Mouse (Mus musculus): ENCODE measurements around the gene Fbp2. TPM values are rescaled to one million over a fixed set of nuclear protein-coding genes. Genes with fewer than 3 reads are reported as not detected.

Gene Fbp2
- total and polyA plus RNA-seq, 3 experiments = 0.13 to 0.16 TPM; not detected in 1

- peaks cover 0 to 15% of the 10 kb centered on the region in 2 experiments; a peak in 2 of 4 replicates for H3K4me1 ChIP-seq (ENCODE audit: control insufficient read depth in 1 of 2, insufficient read depth in 2 of 2)
- dilution Hi-C loops (cut with MboI; ENCODE audit: extremely low pct_ligation_motif_present, extremely low pct_unique_long_range_greater_than_20kb, low sequenced_read_pairs) (no loop called here), in situ Hi-C loops (cut with MboI; ENCODE audit: low pct_ligation_motif_present, low pct_unique_long_range_greater_than_20kb, low sequenced_read_pairs) (no loop called here)
- no peaks in the 10 kb centered on the region for H3K27me3 ChIP-seq (replicated peaks)
- H3K4me3 ChIP-seq (replicated peaks in 1 of 3; ENCODE audit: low read depth in 2 of 3, low read length in 2 of 3, poor library complexity in 1 of 3) = no peak overlapping the region
- no peaks in the 10 kb centered on the region for H3K79me2 ChIP-seq (replicated peaks; ENCODE audit: control insufficient read depth, extremely low read depth, insufficient read depth, poor library complexity, severe bottlenecking)
- H3K9me3 ChIP-seq (replicated peaks; ENCODE audit: low read length) = no peaks in the 10 kb centered on the region
- no peak for DNase-seq (ENCODE audit: extremely low read depth)
- no peaks in the 10 kb centered on the region for H3K36me3 ChIP-seq (replicated peaks in 1 of 2; ENCODE audit: control insufficient read depth in 1 of 2, insufficient read depth in 1 of 2, low read length in 1 of 2)
- TF ChIP-seq MAX (IDR thresholded peaks at IDR 0.05; ENCODE audit: low read length) = no peak
- no peak for TF ChIP-seq E2F4 (IDR thresholded peaks at IDR 0.05; ENCODE audit: insufficient replicate concordance, low read depth, low read length)
- H3K9ac ChIP-seq (ENCODE audit: insufficient read depth, low read depth) = no peak overlapping the region
- H3K27ac ChIP-seq (ENCODE audit: insufficient read depth, low read depth) = no peak overlapping the region
- no peak overlapping the region for H3K4me2 ChIP-seq (ENCODE audit: insufficient read depth, low read depth, poor library complexity, severe bottlenecking)
These were observed 25.7 kb upstream of the Fbp2 start for GRCm38 (mm10) chr13:62883925-62884324.

- no peaks in the 10 kb centered on the region for H3K79me2 ChIP-seq (replicated peaks; ENCODE audit: control insufficient read depth, extremely low read depth, insufficient read depth, poor library complexity, severe bottlenecking)
- H3K27ac ChIP-seq (ENCODE audit: insufficient read depth, low read depth) = no peak overlapping the region
- TF ChIP-seq KAT2A (IDR thresholded peaks at IDR 0.05; ENCODE audit: insufficient replicate concordance, low read length) (no peak), RAD21 (IDR thresholded peaks at IDR 0.05; ENCODE audit: low read depth, low read length) (no peak), SIN3A (IDR thresholded peaks at IDR 0.05; ENCODE audit: low read length) (no peak), POLR2AphosphoS2 (IDR thresholded peaks at IDR 0.05; ENCODE audit: low read depth, low read length) (no peak)
- H3K4me1 ChIP-seq (ENCODE audit: control insufficient read depth in 1 of 2, insufficient read depth in 2 of 2) = peaks cover 0 to 15% of the 10 kb centered on the region in 2 experiments; a peak in 2 of 4 replicates
- no peaks in the 10 kb centered on the region for H3K27me3 ChIP-seq (replicated peaks)
- H3K4me3 ChIP-seq (replicated peaks in 1 of 3; ENCODE audit: low read depth in 2 of 3, low read length in 2 of 3, poor library complexity in 1 of 3) = no peak overlapping the region
- H3K9me3 ChIP-seq (replicated peaks; ENCODE audit: low read length) = no peaks in the 10 kb centered on the region
- no peaks in the 10 kb centered on the region for H3K36me3 ChIP-seq (replicated peaks in 1 of 2; ENCODE audit: control insufficient read depth in 1 of 2, insufficient read depth in 1 of 2, low read length in 1 of 2)
- dilution Hi-C loops (cut with MboI; ENCODE audit: extremely low pct_ligation_motif_present, extremely low pct_unique_long_range_greater_than_20kb, low sequenced_read_pairs) (no loop called here), in situ Hi-C loops (cut with MboI; ENCODE audit: low pct_ligation_motif_present, low pct_unique_long_range_greater_than_20kb, low sequenced_read_pairs) (no loop called here)
- no peak overlapping the region for H3K9ac ChIP-seq (ENCODE audit: insufficient read depth, low read depth)
- no peak for DNase-seq (ENCODE audit: extremely low read depth)
- no peak overlapping the region for H3K4me2 ChIP-seq (ENCODE audit: insufficient read depth, low read depth, poor library complexity, severe bottlenecking)
These were observed 25.2 kb upstream of the Fbp2 start for GRCm38 (mm10) chr13:62883436-62883835.

GRCm38 (mm10) chr13:62882856-62883255, 24.6 kb upstream of the Fbp2 start:
- no peak overlapping the region for H3K9ac ChIP-seq (ENCODE audit: insufficient read depth, low read depth)
- H3K4me1 ChIP-seq (ENCODE audit: control insufficient read depth in 1 of 2, insufficient read depth in 2 of 2) = peaks cover 0 to 15% of the 10 kb centered on the region in 2 experiments; a peak in 2 of 4 replicates
- no peak for DNase-seq (ENCODE audit: extremely low read depth)
- no peaks in the 10 kb centered on the region for H3K79me2 ChIP-seq (replicated peaks; ENCODE audit: control insufficient read depth, extremely low read depth, insufficient read depth, poor library complexity, severe bottlenecking)
- no peak overlapping the region for H3K4me3 ChIP-seq (replicated peaks in 1 of 3; ENCODE audit: low read depth in 2 of 3, low read length in 2 of 3, poor library complexity in 1 of 3)
- dilution Hi-C loops (cut with MboI; ENCODE audit: extremely low pct_ligation_motif_present, extremely low pct_unique_long_range_greater_than_20kb, low sequenced_read_pairs) (no loop called here), in situ Hi-C loops (cut with MboI; ENCODE audit: low pct_ligation_motif_present, low pct_unique_long_range_greater_than_20kb, low sequenced_read_pairs) (no loop called here)
- H3K9me3 ChIP-seq (replicated peaks; ENCODE audit: low read length) = no peaks in the 10 kb centered on the region
- no peaks in the 10 kb centered on the region for H3K27me3 ChIP-seq (replicated peaks)
- H3K4me2 ChIP-seq (ENCODE audit: insufficient read depth, low read depth, poor library complexity, severe bottlenecking) = no peak overlapping the region
- TF ChIP-seq ZKSCAN1 (IDR thresholded peaks at IDR 0.05; ENCODE audit: borderline replicate concordance, low read depth, low read length) (no peak), JUND (conservative IDR thresholded peaks at IDR 0.05; ENCODE audit: low read depth, low read length) (no peak), MYC (IDR thresholded peaks at IDR 0.05; ENCODE audit: low read depth, low read length) (no peak), HCFC1 (IDR thresholded peaks at IDR 0.05; ENCODE audit: low read depth, low read length) (no peak), ZMIZ1 (IDR thresholded peaks at IDR 0.05; ENCODE audit: low read depth, low read length) (no peak), EP300 (IDR thresholded peaks at IDR 0.05; ENCODE audit: low read length) (no peak), SMC3 (IDR thresholded peaks at IDR 0.05; ENCODE audit: low read depth, low read length) (no peak), BHLHE40 (IDR thresholded peaks at IDR 0.05; ENCODE audit: low read depth, low read length) (no peak), MAX (IDR thresholded peaks at IDR 0.05; ENCODE audit: low read length) (no peak), CHD2 (IDR thresholded peaks at IDR 0.05; ENCODE audit: low read length) (no peak), SIN3A (IDR thresholded peaks at IDR 0.05; ENCODE audit: low read length) (no peak), E2F4 (IDR thresholded peaks at IDR 0.05; ENCODE audit: insufficient replicate concordance, low read depth, low read length) (no peak), POLR2AphosphoS2 (IDR thresholded peaks at IDR 0.05; ENCODE audit: low read depth, low read length) (no peak), CTCF (conservative IDR thresholded peaks at IDR 0.05 in 1 of 2, IDR thresholded peaks at IDR 0.05 in 1 of 2; ENCODE audit: low read depth in 2 of 2, low read length in 2 of 2) (no peak), ELF1 (IDR thresholded peaks at IDR 0.05; ENCODE audit: low read depth, low read length) (no peak), MEF2A (IDR thresholded peaks at IDR 0.05; ENCODE audit: borderline replicate concordance, low read depth, low read length) (no peak), MAFK (IDR thresholded peaks at IDR 0.05; ENCODE audit: insufficient replicate concordance, low read length) (no peak), PAX5 (IDR thresholded peaks at IDR 0.05; ENCODE audit: low read length) (no peak), CHD1 (IDR thresholded peaks at IDR 0.05; ENCODE audit: low read depth, low read length) (no peak)
- no peaks in the 10 kb centered on the region for H3K36me3 ChIP-seq (replicated peaks in 1 of 2; ENCODE audit: control insufficient read depth in 1 of 2, insufficient read depth in 1 of 2, low read length in 1 of 2)
- H3K27ac ChIP-seq (ENCODE audit: insufficient read depth, low read depth) = no peak overlapping the region
